Mouse (Mus musculus): ENCODE measurements around the gene Procr.

DNA sequence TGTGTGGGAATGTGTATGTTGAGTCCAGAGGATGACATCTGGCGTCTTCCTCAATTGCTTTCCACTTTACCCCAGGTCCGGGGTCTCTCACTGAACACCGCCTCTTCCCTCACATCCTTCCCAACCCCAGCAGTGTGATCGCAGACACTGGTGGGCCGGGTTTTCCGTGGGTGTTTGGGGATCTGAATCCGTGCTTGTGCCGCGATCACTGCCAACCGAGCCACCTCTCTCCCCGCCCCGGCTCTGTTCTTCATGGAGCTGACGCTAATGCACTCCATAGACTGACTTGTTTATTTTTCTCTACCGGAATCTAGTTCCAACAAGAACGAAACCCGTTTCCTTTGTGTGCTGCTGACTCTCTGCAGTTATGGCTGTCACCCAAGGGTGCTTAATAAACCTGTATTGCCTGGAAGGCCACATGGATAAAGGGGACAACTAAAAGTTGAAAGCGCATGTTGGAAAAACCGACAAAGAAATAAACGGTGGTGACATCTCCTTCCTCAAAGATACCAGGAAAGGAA, 49.5 kb upstream of the Procr start:
- TF ChIP-seq POLR2A (IDR thresholded peaks at IDR 0.05; ENCODE audit: low read depth, low read length) (no peak), CTCF (conservative IDR thresholded peaks at IDR 0.05; ENCODE audit: insufficient read depth, insufficient read length, low read depth, low read length) (no peak)

All from kidney, adult 2 months (tissue).